Mouse (Mus musculus) inflammation-experienced regulatory T-cells, adult 6 months (primary cell): ENCODE results near the gene Lce1k. TPM values are rescaled to one million over a fixed set of nuclear protein-coding genes. Genes with fewer than 3 reads are reported as not detected.
"Not testable (repeated sequence)": the region's sequence is repeated elsewhere in the genome, so short reads cannot be mapped to it uniquely, and the experiment has no call there.

Experiments
- ATAC-seq: one replicate; pipeline ENCODE4 v1.8.0; 2017
- polyA plus RNA-seq, 3 experiments: library from polyadenylated mRNA; unstranded; fragments of 100-300 nt; shearing (Covaris generic); gene quantifications; one replicate each; pipeline ENCODE4 v1.2.1; 2017

Lce1k gene
- not detected for polyA plus RNA-seq

GRCm38 (mm10) chr3:92807791-92808190 is at the start of gene Lce1k:
Gene Lce1k, minus strand, starts transcription at chr3:92807891.
- no peak for ATAC-seq

- no peak for ATAC-seq
Observed at GRCm38 (mm10) chr3:92851186-92851585, 43.5 kb upstream of the Lce1k start, which contains the start of gene Lce1l. Gene Lce1l, minus strand, starts transcription at chr3:92851286.

- ATAC-seq: no peak
Observed at GRCm38 (mm10) chr3:92827108-92827507, 19.4 kb upstream of the Lce1k start, which contains the start of gene Kprp. Gene Kprp, minus strand, starts transcription at chr3:92827247.

- ATAC-seq: no peak
Observed at GRCm38 (mm10) chr3:92825808-92826207, 18.1 kb upstream of the Lce1k start.

- not testable (repeated sequence) for ATAC-seq
Observed at GRCm38 (mm10) chr3:92816036-92816435, 8.3 kb upstream of the Lce1k start.

GRCm38 (mm10) chr3:92815581-92815980 is 7.9 kb upstream of the Lce1k start:
- ATAC-seq: no peak

GRCm38 (mm10) chr3:92790414-92790813 is 17.3 kb downstream of the Lce1k start, which contains the start of gene Lce1j:
Gene Lce1j, minus strand, starts transcription at chr3:92790514.
- no peak for ATAC-seq

GRCm38 (mm10) chr3:92778799-92779198 is 28.9 kb downstream of the Lce1k start, which contains the start of gene Lce1i:
Gene Lce1i, minus strand, starts transcription at chr3:92778899.
- ATAC-seq: no peak

- no peak for ATAC-seq
Observed at GRCm38 (mm10) chr3:92771573-92771972, 36.1 kb downstream of the Lce1k start.

GRCm38 (mm10) chr3:92764965-92765364 is 42.7 kb downstream of the Lce1k start, which contains the start of gene Lce1h:
Gene Lce1h, minus strand, starts transcription at chr3:92765065.
- ATAC-seq: no peak

Other genes starting within 250 kb of the Lce1k start
- gene Ivl, start 234.2 kb downstream of the Lce1k start, polyA plus RNA-seq: not detected
- gene Smcp, start 218.9 kb downstream of the Lce1k start, polyA plus RNA-seq: not detected
- not detected for gene 2210017I01Rik, start 200.4 kb downstream of the Lce1k start, polyA plus RNA-seq
- gene Lce6a, start 186.2 kb downstream of the Lce1k start, polyA plus RNA-seq: not detected
- gene Lce1a1, start 159.6 kb downstream of the Lce1k start, polyA plus RNA-seq: not detected
- gene Lce1b, start 151.0 kb downstream of the Lce1k start, polyA plus RNA-seq: not detected
- not detected for gene Lce1a2, start 137.6 kb downstream of the Lce1k start, polyA plus RNA-seq
- not detected for gene Lce1c, start 128.6 kb downstream of the Lce1k start, polyA plus RNA-seq
- gene Lce1d, start 120.7 kb downstream of the Lce1k start, polyA plus RNA-seq: not detected
- gene Lce1e, start 98.8 kb downstream of the Lce1k start, polyA plus RNA-seq: not detected
- not detected for gene Lce1f, start 87.5 kb downstream of the Lce1k start, polyA plus RNA-seq
- gene Gm38119, start 68.8 kb downstream of the Lce1k start, polyA plus RNA-seq: not detected
- gene Lce1g, start 55.6 kb downstream of the Lce1k start, polyA plus RNA-seq: not detected
- not detected for gene Lce1h, start 42.8 kb downstream of the Lce1k start, polyA plus RNA-seq
- gene Lce1i, start 29.0 kb downstream of the Lce1k start, polyA plus RNA-seq: not detected
- gene Lce1j, start 17.4 kb downstream of the Lce1k start, polyA plus RNA-seq: not detected
- gene Kprp, start 19.4 kb upstream of the Lce1k start, polyA plus RNA-seq: not detected
- not detected for gene Lce1l, start 43.4 kb upstream of the Lce1k start, polyA plus RNA-seq
- not detected for gene 2310050C09Rik, start 62.3 kb upstream of the Lce1k start, polyA plus RNA-seq
- not detected for gene Lce3a, start 118.3 kb upstream of the Lce1k start, polyA plus RNA-seq
- gene Lce3b, start 125.1 kb upstream of the Lce1k start, polyA plus RNA-seq: not detected
- gene Lce3c, start 136.6 kb upstream of the Lce1k start, polyA plus RNA-seq: not detected
- not detected for gene Lce3d, start 149.5 kb upstream of the Lce1k start, polyA plus RNA-seq
- not detected for gene Lce3e, start 159.2 kb upstream of the Lce1k start, polyA plus RNA-seq
- gene Lce3f, start 184.3 kb upstream of the Lce1k start, polyA plus RNA-seq: not detected
- not detected for gene Crct1, start 207.8 kb upstream of the Lce1k start, polyA plus RNA-seq
- not detected for gene Lce1m, start 211.2 kb upstream of the Lce1k start, polyA plus RNA-seq